19 mouse cellular contexts compared by ENCODE assay signal in the genomic region with DNA sequence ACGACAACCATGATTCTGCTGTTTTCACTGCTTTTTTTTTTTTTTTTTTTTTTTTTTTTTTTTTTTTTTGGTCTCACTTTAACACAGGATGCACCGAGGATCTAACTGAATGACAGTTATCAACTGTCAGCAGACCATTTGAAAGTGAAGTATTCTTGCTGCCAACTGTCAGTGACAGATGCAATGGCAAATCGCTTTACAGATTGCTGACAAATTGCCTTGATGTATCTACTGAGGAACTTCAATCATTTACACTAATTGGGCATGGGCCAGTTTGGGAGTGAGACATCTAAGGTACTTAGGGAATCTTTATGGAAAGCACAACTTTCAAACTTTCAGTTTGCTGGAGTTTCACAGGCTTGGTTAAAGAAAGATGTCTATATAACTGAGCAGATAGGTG.
"Had no signal": no experiment of that assay in that cellular context is flagged by ENCODE, and none has a peak within 500 bp of the region (broad histone marks: within the 10 kb centered on the region; RNA-seq: fewer than 3 reads in every experiment).

No protein-coding gene starts in this region.

- DNase-seq: lung, adult 18-20 months; lung, embryonic 14.5 days; lung, postnatal 10 days; lung, postnatal 4 days; midbrain, embryonic 14.5 days; retina, postnatal 1 day; right cerebral cortex, adult 18-20 months; right cerebral cortex, postnatal 25 days; right cerebral cortex, postnatal 4 days; spleen, adult 18-20 months; thymus, adult 18-20 months; thymus, postnatal 14 days; thymus, postnatal 36 days had no signal

- H3K4me2 ChIP-seq: lung, embryonic 14.5 days; midbrain, embryonic 12.5 days; neural tube, embryonic 13.5 days; neural tube, embryonic 15.5 days had no signal

- H3K4me1 ChIP-seq: midbrain, embryonic 10.5 days; midbrain, embryonic 12.5 days; neural tube, embryonic 13.5 days; neural tube, embryonic 15.5 days had no signal

- H3K27me3 ChIP-seq: midbrain, embryonic 12.5 days; neural tube, embryonic 13.5 days; neural tube, embryonic 15.5 days had no signal

- H3K27ac ChIP-seq: midbrain, embryonic 10.5 days; midbrain, embryonic 12.5 days; neural tube, embryonic 13.5 days; neural tube, embryonic 15.5 days had no signal

- ATAC-seq: midbrain, embryonic 16.5 days had no signal

- H3K36me3 ChIP-seq: midbrain, embryonic 10.5 days; midbrain, embryonic 12.5 days; neural tube, embryonic 13.5 days; neural tube, embryonic 15.5 days had no signal

- H3K9ac ChIP-seq: lung, embryonic 14.5 days; midbrain, embryonic 12.5 days; neural tube, embryonic 13.5 days; neural tube, embryonic 15.5 days had no signal

- H3K4me3 ChIP-seq: midbrain, embryonic 10.5 days; midbrain, embryonic 12.5 days; myocyte; neural tube, embryonic 13.5 days; neural tube, embryonic 15.5 days had no signal

- H3K9me3 ChIP-seq: midbrain, embryonic 10.5 days; midbrain, embryonic 12.5 days; neural tube, embryonic 13.5 days; neural tube, embryonic 15.5 days had no signal
